Mouse (Mus musculus) spleen, postnatal 4 days (tissue): Measurements from ENCODE around the gene Mvb12a.
A peak's percentile ranks its signal among the peaks of the same experiment; 100 is the strongest.

Experiments
- DNase-seq, 2 experiments: peaks; one replicate each; pipeline ENCODE4 v3.0.0; 2022; ENCODE audit warnings: low spot score in 2 of 2

Gene Mvb12a

DNA sequence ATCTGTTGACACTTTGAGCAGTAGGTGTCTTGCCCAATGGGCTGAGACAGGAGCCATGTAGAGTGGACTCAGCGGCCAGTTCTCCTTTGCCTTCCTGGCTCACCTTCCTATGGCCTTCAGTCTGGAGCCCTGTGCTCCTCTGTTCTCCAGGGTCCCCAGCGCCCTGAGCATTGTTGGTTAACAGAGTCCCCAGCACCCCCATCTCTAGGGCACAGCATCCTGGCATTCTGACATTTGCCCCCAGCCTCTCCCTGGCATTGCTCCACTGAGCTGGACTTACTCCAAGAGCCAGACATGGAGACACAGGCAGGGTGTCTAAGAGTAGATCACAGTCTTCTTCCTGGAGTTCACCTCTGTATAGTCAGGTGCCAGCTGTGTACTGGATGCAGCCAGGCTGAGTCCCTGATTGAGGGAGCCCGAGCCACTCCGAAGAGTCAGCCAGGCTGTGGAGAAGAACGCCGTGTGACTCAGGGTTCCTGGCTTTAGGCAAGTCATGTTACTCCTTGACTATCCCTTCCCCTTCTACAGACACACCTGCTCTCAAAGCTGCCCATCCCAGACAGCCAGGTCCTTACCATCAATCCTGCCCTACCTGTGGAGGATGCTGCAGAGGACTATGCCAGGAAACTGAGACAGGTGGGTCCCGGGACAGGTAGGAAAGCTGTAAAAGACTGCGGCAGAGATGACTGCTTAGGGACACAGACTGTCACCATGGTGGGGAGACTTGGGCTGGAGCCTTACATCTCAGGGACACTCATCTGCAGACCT is 51.0 kb downstream of the Mvb12a start:
- no peak for DNase-seq

DNA sequence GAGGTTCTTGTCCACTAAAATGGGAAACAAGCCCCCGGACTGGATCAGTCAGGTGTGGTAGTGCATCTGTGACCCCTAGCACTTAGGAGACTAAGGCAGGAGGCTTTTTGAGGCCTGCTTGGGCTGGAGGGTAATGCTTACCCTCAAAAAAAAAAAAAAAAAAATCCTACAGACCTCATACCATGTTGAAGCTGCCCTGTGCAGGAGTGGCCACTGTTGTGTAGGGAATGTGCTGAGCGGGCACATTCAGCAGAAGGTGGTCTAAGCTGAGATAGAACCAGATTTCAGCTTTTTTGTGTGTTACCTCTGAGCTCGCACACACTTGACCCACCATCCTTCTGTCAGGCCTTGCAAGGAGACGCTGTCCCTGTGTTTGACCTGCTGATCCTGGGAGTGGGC is 51.6 kb downstream of the Mvb12a start:
- DNase-seq = no peak

DNA sequence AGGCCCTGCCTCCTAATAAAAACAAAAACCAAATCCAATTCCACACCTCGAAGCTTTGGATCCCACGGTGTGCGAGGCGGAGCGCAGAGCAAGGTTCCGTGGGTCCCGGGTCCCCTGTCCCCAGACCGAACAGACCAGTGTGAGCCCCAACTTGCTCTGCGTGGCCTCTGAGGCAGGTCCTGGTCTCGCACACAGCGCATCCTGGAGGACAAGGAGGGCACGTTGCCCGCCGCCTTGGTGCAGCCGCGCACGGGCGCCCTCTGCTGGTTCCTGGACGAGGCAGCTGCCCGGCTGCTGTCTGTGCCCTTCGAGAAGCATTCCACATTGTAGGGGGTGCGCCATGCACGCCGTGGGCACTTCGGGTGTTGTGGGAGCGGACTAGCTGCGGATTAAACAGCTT is 53.1 kb downstream of the Mvb12a start:
- peak; percentile 89 to 98 for DNase-seq

GRCm38 (mm10) chr8:71596384-71596783 is 53.7 kb downstream of the Mvb12a start:
- DNase-seq = no peak

GRCm38 (mm10) chr8:71596798-71597197 is 54.1 kb downstream of the Mvb12a start:
- DNase-seq = peak in 1 of 2 experiments; percentile 55

DNA sequence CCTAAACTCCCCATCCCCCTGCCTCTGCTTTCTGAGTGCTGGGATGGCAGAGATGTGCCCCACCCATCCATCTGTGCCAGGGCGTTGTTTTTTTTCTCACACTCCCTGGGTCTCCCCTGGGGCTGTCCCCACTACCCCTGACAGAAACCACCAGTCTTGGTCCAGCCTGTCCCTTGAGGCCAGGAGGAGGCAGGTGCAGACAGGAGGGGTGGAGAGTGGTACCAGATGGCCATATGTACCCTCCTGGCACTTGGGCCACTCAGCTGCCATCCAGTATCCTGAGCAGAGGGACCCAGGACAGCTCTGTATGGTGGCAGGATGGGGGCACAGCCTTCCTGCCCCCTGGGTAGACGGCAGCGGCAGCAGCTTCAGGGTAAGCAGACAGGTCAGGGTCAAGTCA is 54.7 kb downstream of the Mvb12a start, which contains the start of gene Fam129c:
Gene Fam129c, plus strand, starts transcription at position 198 of the 400 bp plus-strand sequence.
- DNase-seq = peak in 1 of 2 experiments; percentile 56
